Comparison of ENCODE assay signal across 21 mouse cellular contexts in genomic region chr3:83902943-83903342, GRCm38 (mm10).
"Had no signal": no experiment of that assay in that cellular context is flagged by ENCODE, and none has a peak within 500 bp of the region (broad histone marks: within the 10 kb centered on the region; RNA-seq: fewer than 3 reads in every experiment).

No protein-coding gene starts in this region.

- H3K27ac ChIP-seq: liver, embryonic 14.5 days; midbrain, embryonic 10.5 days; midbrain, embryonic 12.5 days; neural tube, embryonic 13.5 days; neural tube, embryonic 15.5 days; stomach, embryonic 15.5 days; stomach, postnatal 0 days had no signal

- ATAC-seq: midbrain, embryonic 16.5 days had no signal

- H3K9ac ChIP-seq: liver, embryonic 14.5 days; lung, embryonic 14.5 days; midbrain, embryonic 12.5 days; neural tube, embryonic 13.5 days; neural tube, embryonic 15.5 days; stomach, embryonic 15.5 days had no signal

- H3K27me3 ChIP-seq: midbrain, embryonic 12.5 days; neural tube, embryonic 13.5 days; neural tube, embryonic 15.5 days; stomach, embryonic 15.5 days had no signal

- DNase-seq: lung, adult 18-20 months; lung, embryonic 14.5 days; lung, postnatal 10 days; lung, postnatal 4 days; midbrain, embryonic 14.5 days; retina, postnatal 1 day; right cerebral cortex, adult 18-20 months; right cerebral cortex, postnatal 25 days; right cerebral cortex, postnatal 4 days; thymus, adult 2 months; thymus, postnatal 25 days; thymus, postnatal 4 days had no signal

- H3K4me3 ChIP-seq: midbrain, embryonic 10.5 days; midbrain, embryonic 12.5 days; myocyte; neural tube, embryonic 13.5 days; neural tube, embryonic 15.5 days; stomach, embryonic 15.5 days had no signal

- H3K4me2 ChIP-seq: lung, embryonic 14.5 days; midbrain, embryonic 12.5 days; neural tube, embryonic 13.5 days; neural tube, embryonic 15.5 days; stomach, embryonic 15.5 days had no signal

- H3K4me1 ChIP-seq: midbrain, embryonic 10.5 days; midbrain, embryonic 12.5 days; neural tube, embryonic 13.5 days; stomach, embryonic 15.5 days had no signal

- H3K9me3 ChIP-seq: midbrain, embryonic 10.5 days; midbrain, embryonic 12.5 days; neural tube, embryonic 13.5 days; neural tube, embryonic 15.5 days; stomach, embryonic 15.5 days had no signal
